Mouse (Mus musculus) Patski (cell line): Measurements from ENCODE around the gene Bcl9l. TPM values are rescaled to one million over a fixed set of nuclear protein-coding genes. Genes with fewer than 3 reads are reported as not detected.
A peak's percentile ranks its signal among the peaks of the same experiment; 100 is the strongest.
"Not testable (repeated sequence)": the region's sequence is repeated elsewhere in the genome, so short reads cannot be mapped to it uniquely, and the experiment has no call there.

ENCODE experiments used
- ATAC-seq: fragments of 100-300 bp; one replicate; pipeline ENCODE4 v1.8.0; 2021
- CTCF ChIA-PET: fragments of 350-600 bp; sonication (Branson Sonifier 250); formaldehyde crosslinking; loops from one replicate; lab custom pipeline; 2022; ENCODE audit warnings: inconsistent platforms; lab: Charles Lee
- POLR2A ChIA-PET: fragments of 350-600 bp; sonication (Branson Sonifier 250); formaldehyde crosslinking; loops from one replicate; lab custom pipeline; 2022; ENCODE audit warnings: antibody characterized with exemption, inconsistent platforms; lab: Charles Lee
- DNase-seq: peaks from one replicate; pipeline ENCODE4 v3.0.0-alpha.2; 2011; ENCODE audit warnings: low read depth, low spot score
- H3K27me3 ChIP-seq: fragments of 371-371 bp; one replicate; pipeline ENCODE4 v1.5.1; 2021
- CTCF ChIP-seq: fragments of 100-300 bp; IDR thresholded peaks from one replicate; pipeline ENCODE4 v1.5.1; 2021
- in situ Hi-C: fragments of 300-500 bp; cut with MboI; formaldehyde crosslinking; loops from 3 replicates; pipeline ENCODE4 v1.11.1; 2018; ENCODE audit warnings: low pct_unique_long_range_greater_than_20kb, mixed read lengths
- polyA plus RNA-seq: library from polyadenylated mRNA; unstranded; gene quantifications from one replicate; pipeline ENCODE4 v1.2.3, GENCODE M21; 2021

Gene Bcl9l
- 40.4 TPM for polyA plus RNA-seq

- CTCF ChIA-PET = interaction anchor here (1.2 to 16.6 kb wide), 5 partner anchors 17 to 173 kb away, joined by 3 to 206 read pairs (median 3); partner anchors contain the start of genes Ccdc84 and Ddx6
- ATAC-seq = peak; percentile 29
These were observed at the start of gene Bcl9l for GRCm38 (mm10) chr9:44482552-44482951. TSS of gene Bcl9l (plus strand) at chr9:44482825.

GRCm38 (mm10) chr9:44435747-44436146 lies 46.9 kb upstream of the Bcl9l start:
- H3K27me3 ChIP-seq = peaks cover 11% of the 10 kb centered on the region
- ChIA-PET POLR2A (no interaction called here), CTCF (no interaction called here)
- in situ Hi-C loops = no loop called here
- DNase-seq (no peak), ATAC-seq (no peak)
- TF ChIP-seq CTCF = no peak

More at GRCm38 (mm10) chr9:44482552-44482951, at the start of gene Bcl9l:
- in situ Hi-C loops = no loop called here
- POLR2A ChIA-PET = interaction anchor here (2.8 to 13.9 kb wide), 2 partner anchors 15 to 122 kb away, joined by 13 to 236 read pairs; partner anchors contain the start of gene Ddx6
- no peak for DNase-seq
- TF ChIP-seq CTCF = no peak
- no peaks in the 10 kb centered on the region for H3K27me3 ChIP-seq

- ATAC-seq = no peak
- TF ChIP-seq CTCF = no peak
- H3K27me3 ChIP-seq = peaks cover 7% of the 10 kb centered on the region
- in situ Hi-C loops = no loop called here
- CTCF ChIA-PET = interaction anchor here (1.3 kb wide), 1 partner anchor 13 kb away, joined by 5 read pairs; no protein-coding TSS in a partner anchor
- no peak for DNase-seq
- POLR2A ChIA-PET = no interaction called here
These were observed 41.7 kb upstream of the Bcl9l start, which contains the start of gene Foxr1 for GRCm38 (mm10) chr9:44440961-44441360. TSS of gene Foxr1 (minus strand) at chr9:44441136.

GRCm38 (mm10) chr9:44444402-44445025 lies 38.1 kb upstream of the Bcl9l start:
- in situ Hi-C loops, DNase-seq, ATAC-seq, H3K27me3 ChIP-seq: not testable (repeated sequence)
- ChIA-PET CTCF (interaction anchor here (0.9 kb wide), 1 partner anchor 208 kb away, joined by 3 read pairs; no protein-coding TSS in a partner anchor), POLR2A (interaction anchor here (0.5 kb wide), 1 partner anchor 12 kb away, joined by 4 read pairs; no protein-coding TSS in a partner anchor)

- DNase-seq (no peak), ATAC-seq (no peak)
- TF ChIP-seq CTCF = peak; percentile 52
- no peaks in the 10 kb centered on the region for H3K27me3 ChIP-seq
- ChIA-PET CTCF (interaction anchor here (4.8 kb wide), 1 partner anchor 202 kb away, joined by 53 read pairs; no protein-coding TSS in a partner anchor), POLR2A (no interaction called here)
- in situ Hi-C loops = loop anchor here (5.0 kb wide), 1 partner anchor 202 kb away; no protein-coding TSS in a partner anchor
These were observed 32.2 kb upstream of the Bcl9l start for GRCm38 (mm10) chr9:44450387-44450786.

GRCm38 (mm10) chr9:44454132-44454890 lies 28.3 kb upstream of the Bcl9l start:
- CTCF ChIA-PET = interaction anchor here (0.7 to 4.8 kb wide), 13 partner anchors 8 to 212 kb away, joined by 3 to 53 read pairs (median 4); partner anchors contain the start of gene Foxr1
- TF ChIP-seq CTCF = peak; percentile 91
- POLR2A ChIA-PET = interaction anchor here (0.5 to 1.5 kb wide), 2 partner anchors 7 to 198 kb away, joined by 5 to 6 read pairs; no protein-coding TSS in a partner anchor
- no peaks in the 10 kb centered on the region for H3K27me3 ChIP-seq
- in situ Hi-C loops = loop anchor here (5.0 kb wide), 1 partner anchor 198 kb away; no protein-coding TSS in a partner anchor
- ATAC-seq (peak; percentile 35), DNase-seq (no peak)

GRCm38 (mm10) chr9:44454891-44455220 lies 27.8 kb upstream of the Bcl9l start, which contains the start of gene Upk2:
TSS of gene Upk2 (minus strand) at chr9:44454976.
- ChIA-PET CTCF (interaction anchor here (0.7 to 4.8 kb wide), 9 partner anchors 13 to 231 kb away, joined by 3 to 53 read pairs (median 3); no protein-coding TSS in a partner anchor), POLR2A (interaction anchor here (0.5 to 1.5 kb wide), 2 partner anchors 8 to 197 kb away, joined by 5 to 6 read pairs; no protein-coding TSS in a partner anchor)
- DNase-seq (no peak), ATAC-seq (no peak)
- TF ChIP-seq CTCF = peak; percentile 23
- H3K27me3 ChIP-seq = no peaks in the 10 kb centered on the region
- in situ Hi-C loops = loop anchor here (5.0 kb wide), 1 partner anchor 197 kb away; no protein-coding TSS in a partner anchor

GRCm38 (mm10) chr9:44457035-44457742 lies 25.4 kb upstream of the Bcl9l start:
- ChIA-PET POLR2A (no interaction called here), CTCF (interaction anchor here (1.4 kb wide), 1 partner anchor 195 kb away, joined by 4 read pairs; no protein-coding TSS in a partner anchor)
- no peak for DNase-seq
- TF ChIP-seq CTCF = no peak
- no peak for ATAC-seq
- in situ Hi-C loops = no loop called here
- peaks cover 4% of the 10 kb centered on the region for H3K27me3 ChIP-seq

GRCm38 (mm10) chr9:44461950-44462349 lies 20.7 kb upstream of the Bcl9l start:
- CTCF ChIA-PET = interaction anchor here (1.1 kb wide), 1 partner anchor 8 kb away, joined by 3 read pairs; no protein-coding TSS in a partner anchor
- POLR2A ChIA-PET = no interaction called here
- no peak for DNase-seq
- peaks cover 8% of the 10 kb centered on the region for H3K27me3 ChIP-seq
- ATAC-seq = no peak
- in situ Hi-C loops = no loop called here
- no peak for TF ChIP-seq CTCF
